Mouse (Mus musculus): ENCODE measurements around the gene Abcb11. TPM values are rescaled to one million over a fixed set of nuclear protein-coding genes. Genes with fewer than 3 reads are reported as not detected.

Gene Abcb11
- total and polyA plus RNA-seq, 3 experiments = 0.16 TPM; not detected in 2

- TF ChIP-seq ZC3H11A (IDR thresholded peaks at IDR 0.05; ENCODE audit: low read depth, low read length) = no peak
- no peak for TF ChIP-seq CHD2 (IDR thresholded peaks at IDR 0.05; ENCODE audit: low read length)
Observed at GRCm38 (mm10) chr2:69275875-69276274, 66.5 kb downstream of the Abcb11 start (continued).

- no peaks in the 10 kb centered on the region for H3K27me3 ChIP-seq (replicated peaks)
- H3K4me2 ChIP-seq (ENCODE audit: insufficient read depth, low read depth, poor library complexity, severe bottlenecking) = no peak overlapping the region
- H3K9ac ChIP-seq (ENCODE audit: insufficient read depth, low read depth) = no peak overlapping the region
- dilution Hi-C loops (cut with MboI; ENCODE audit: extremely low pct_ligation_motif_present, extremely low pct_unique_long_range_greater_than_20kb, low sequenced_read_pairs) = no loop called here
- H3K36me3 ChIP-seq (replicated peaks in 1 of 2; ENCODE audit: control insufficient read depth in 1 of 2, insufficient read depth in 1 of 2, low read length in 1 of 2) = no peaks in the 10 kb centered on the region
- H3K79me2 ChIP-seq (replicated peaks; ENCODE audit: control insufficient read depth, extremely low read depth, insufficient read depth, poor library complexity, severe bottlenecking) = no peaks in the 10 kb centered on the region
- no peaks in the 10 kb centered on the region for H3K4me1 ChIP-seq (ENCODE audit: control insufficient read depth in 1 of 2, insufficient read depth in 2 of 2)
- H3K27ac ChIP-seq (ENCODE audit: insufficient read depth, low read depth) = no peak overlapping the region
- H3K4me3 ChIP-seq (replicated peaks in 1 of 3; ENCODE audit: low read depth in 2 of 3, low read length in 2 of 3, poor library complexity in 1 of 3) = no peak overlapping the region
- no peak for DNase-seq (ENCODE audit: extremely low read depth)
- H3K9me3 ChIP-seq (replicated peaks; ENCODE audit: low read length) = no peaks in the 10 kb centered on the region
- in situ Hi-C loops (cut with MboI; ENCODE audit: low pct_ligation_motif_present, low pct_unique_long_range_greater_than_20kb, low sequenced_read_pairs) = no loop called here
- TF ChIP-seq SIN3A (IDR thresholded peaks at IDR 0.05; ENCODE audit: low read length) = no peak
- TF ChIP-seq MYC (IDR thresholded peaks at IDR 0.05; ENCODE audit: low read depth, low read length) = no peak
- no peak for TF ChIP-seq IRF4 (IDR thresholded peaks at IDR 0.05; ENCODE audit: low read depth, low read length)
- TF ChIP-seq BHLHE40 (IDR thresholded peaks at IDR 0.05; ENCODE audit: low read depth, low read length) = no peak
- TF ChIP-seq CHD1 (IDR thresholded peaks at IDR 0.05; ENCODE audit: low read depth, low read length) = no peak
- no peak for TF ChIP-seq E2F4 (IDR thresholded peaks at IDR 0.05; ENCODE audit: insufficient replicate concordance, low read depth, low read length)
Observed at GRCm38 (mm10) chr2:69264069-69264618, 78.3 kb downstream of the Abcb11 start.

DNA sequence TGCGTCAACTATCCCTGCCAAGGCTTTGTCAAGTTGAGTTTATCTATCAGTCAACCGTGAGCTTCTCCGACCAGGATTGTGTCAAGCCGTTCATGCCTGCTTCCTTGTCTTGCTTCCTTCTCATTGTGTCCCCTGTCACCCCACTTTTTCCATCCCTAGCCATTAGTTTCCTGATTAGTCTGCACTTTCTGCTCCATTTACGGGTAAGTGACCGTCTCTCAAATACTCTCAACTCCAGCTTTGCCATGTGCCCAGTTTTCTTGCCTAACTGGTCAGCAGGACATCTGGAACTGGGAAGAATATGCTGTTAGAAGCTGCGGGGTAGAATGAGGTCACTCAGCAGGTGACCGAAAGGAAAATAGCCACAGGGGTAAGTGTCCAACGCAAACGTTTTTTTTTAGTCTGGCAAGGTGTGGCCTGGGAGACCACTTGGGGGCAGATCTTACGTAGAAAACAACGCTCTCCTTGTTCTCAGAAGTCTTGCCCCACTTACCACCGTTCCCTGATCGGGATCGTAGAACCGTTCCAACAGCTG, 94.1 kb downstream of the Abcb11 start:
- TF ChIP-seq SMC3 (IDR thresholded peaks at IDR 0.05; ENCODE audit: low read depth, low read length) = no peak
- no peak for TF ChIP-seq ZKSCAN1 (IDR thresholded peaks at IDR 0.05; ENCODE audit: borderline replicate concordance, low read depth, low read length)
- TF ChIP-seq POLR2AphosphoS2 (IDR thresholded peaks at IDR 0.05; ENCODE audit: low read depth, low read length) = no peak
- TF ChIP-seq ELF1 (IDR thresholded peaks at IDR 0.05; ENCODE audit: low read depth, low read length) = no peak
- TF ChIP-seq ZC3H11A (IDR thresholded peaks at IDR 0.05; ENCODE audit: low read depth, low read length) = no peak
- no peak for TF ChIP-seq MXI1 (IDR thresholded peaks at IDR 0.05; ENCODE audit: low read depth, low read length)
- no peak for TF ChIP-seq HCFC1 (IDR thresholded peaks at IDR 0.05; ENCODE audit: low read depth, low read length)
- TF ChIP-seq MEF2A (IDR thresholded peaks at IDR 0.05; ENCODE audit: borderline replicate concordance, low read depth, low read length) = no peak
- TF ChIP-seq RCOR1 (conservative IDR thresholded peaks at IDR 0.05; ENCODE audit: low read depth, low read length) = no peak
- TF ChIP-seq KAT2A (IDR thresholded peaks at IDR 0.05; ENCODE audit: insufficient replicate concordance, low read length) = no peak
- TF ChIP-seq PAX5 (IDR thresholded peaks at IDR 0.05; ENCODE audit: low read length) = no peak
- no peak for TF ChIP-seq SIN3A (IDR thresholded peaks at IDR 0.05; ENCODE audit: low read length)
- no peak for TF ChIP-seq JUN (IDR thresholded peaks at IDR 0.05; ENCODE audit: insufficient read depth, low read depth, low read length)
- no peak for TF ChIP-seq UBTF (IDR thresholded peaks at IDR 0.05; ENCODE audit: low read depth, low read length)

More for the DNA sequence above, 94.1 kb downstream of the Abcb11 start:
- in situ Hi-C loops (cut with MboI; ENCODE audit: low pct_ligation_motif_present, low pct_unique_long_range_greater_than_20kb, low sequenced_read_pairs) (no loop called here), dilution Hi-C loops (cut with MboI; ENCODE audit: extremely low pct_ligation_motif_present, extremely low pct_unique_long_range_greater_than_20kb, low sequenced_read_pairs) (no loop called here)
- Histone ChIP-seq H3K36me3 (replicated peaks in 1 of 2; ENCODE audit: control insufficient read depth in 1 of 2, insufficient read depth in 1 of 2, low read length in 1 of 2) (no peaks in the 10 kb centered on the region), H3K27ac (ENCODE audit: insufficient read depth, low read depth) (no peak overlapping the region), H3K4me1 (ENCODE audit: control insufficient read depth in 1 of 2, insufficient read depth in 2 of 2) (0 out of 4 replicates have a peak, but pooled peaks cover 0 to 2% of the 10 kb centered on the region in 2 experiments), H3K9ac (ENCODE audit: insufficient read depth, low read depth) (no peak overlapping the region), H3K9me3 (replicated peaks; ENCODE audit: low read length) (no peaks in the 10 kb centered on the region), H3K4me2 (ENCODE audit: insufficient read depth, low read depth, poor library complexity, severe bottlenecking) (no peak overlapping the region), H3K27me3 (replicated peaks) (no peaks in the 10 kb centered on the region), H3K79me2 (replicated peaks; ENCODE audit: control insufficient read depth, extremely low read depth, insufficient read depth, poor library complexity, severe bottlenecking) (no peaks in the 10 kb centered on the region), H3K4me3 (replicated peaks in 1 of 3; ENCODE audit: low read depth in 2 of 3, low read length in 2 of 3, poor library complexity in 1 of 3) (no peak overlapping the region)
- DNase-seq (ENCODE audit: extremely low read depth) = no peak
